Mouse (Mus musculus): ENCODE results near the gene Vcpkmt.

Vcpkmt gene

DNA sequence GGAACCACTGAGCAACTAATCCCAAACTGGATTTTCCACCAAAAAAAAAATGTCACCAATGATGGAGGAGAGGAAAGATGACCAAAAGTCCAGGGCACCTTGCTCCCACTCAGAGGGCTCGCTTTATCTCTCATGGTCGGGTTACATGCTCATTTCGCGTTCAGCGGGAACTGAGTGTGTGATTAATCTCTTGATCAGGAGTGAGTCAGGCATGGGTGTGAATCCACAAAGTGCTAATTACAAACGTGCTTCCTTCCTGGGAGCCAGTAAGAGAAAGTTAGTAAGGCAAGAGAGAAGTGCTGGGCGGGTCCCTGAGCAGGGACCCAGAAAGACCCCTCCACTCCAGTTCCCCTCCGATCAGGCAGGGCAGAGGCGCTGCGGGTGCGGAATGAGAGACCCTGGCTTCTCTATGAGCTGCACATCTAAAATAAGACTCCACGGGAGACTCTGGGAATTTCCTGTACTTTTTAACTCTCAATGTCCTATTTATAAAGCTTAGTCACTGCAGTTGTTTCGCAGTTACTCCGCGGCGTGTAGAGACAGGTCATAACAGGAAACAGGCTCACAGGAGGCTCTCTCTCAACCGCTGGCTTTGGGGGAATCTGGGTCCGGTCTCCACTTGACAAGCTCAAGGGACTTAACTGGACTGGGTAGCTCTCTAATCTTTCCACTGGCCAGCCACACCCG is 45.0 kb downstream of the Vcpkmt start:
- DNase-seq (ENCODE audit: low spot score), result peak; percentile 53

DNA sequence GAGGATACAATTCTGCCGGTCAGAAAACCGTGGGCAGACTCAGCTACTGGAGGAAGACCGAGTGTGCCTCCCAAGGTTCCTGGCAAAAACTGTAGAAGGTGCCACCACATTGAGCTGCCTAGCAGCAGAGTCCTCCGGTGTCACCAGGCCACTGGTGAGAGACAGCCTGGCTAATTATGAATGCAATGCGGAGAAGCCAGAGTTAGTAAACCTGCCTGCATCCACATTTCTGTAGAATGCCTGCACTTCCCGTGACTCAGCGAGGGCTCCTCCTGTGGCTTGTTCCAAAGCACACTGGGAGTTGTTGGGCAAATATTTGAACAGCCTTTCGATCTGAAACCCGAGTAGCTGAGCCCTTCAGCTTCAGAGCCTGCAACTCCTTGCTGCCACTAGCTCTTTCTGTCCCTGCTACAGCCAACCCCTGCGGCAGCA is 45.6 kb downstream of the Vcpkmt start:
- peak; percentile 87 for DNase-seq (ENCODE audit: low spot score)

DNA sequence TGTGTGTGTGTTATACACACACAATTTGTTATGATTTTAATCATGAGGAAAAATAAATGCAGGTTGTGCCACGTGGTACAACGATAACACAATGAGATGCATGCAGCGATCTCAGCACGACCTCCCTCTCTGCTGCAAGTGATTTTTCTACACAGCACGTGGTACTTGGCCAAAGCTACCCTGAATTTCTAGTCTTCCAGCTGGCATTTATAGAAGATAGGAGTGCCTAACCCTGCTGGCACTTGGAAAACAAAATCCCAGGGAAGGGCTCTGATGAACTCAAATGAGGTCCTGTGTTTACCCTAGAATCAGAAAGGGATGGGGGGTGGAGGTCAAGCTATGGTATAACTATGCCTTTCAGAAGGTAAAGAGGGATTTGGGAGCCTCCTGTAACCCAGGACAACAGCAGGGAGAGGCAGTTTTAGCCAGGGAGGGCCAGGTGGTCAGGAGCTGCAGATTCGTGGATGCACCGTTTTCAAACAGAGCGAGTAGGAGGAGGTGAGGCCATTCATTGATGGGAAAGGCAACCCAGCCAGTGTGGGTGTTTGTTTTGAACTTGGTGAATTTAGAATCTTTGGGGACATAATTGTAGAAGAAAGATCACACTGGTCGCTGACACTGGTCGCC is 46.1 kb downstream of the Vcpkmt start:
- DNase-seq (ENCODE audit: low spot score), result no peak

DNA sequence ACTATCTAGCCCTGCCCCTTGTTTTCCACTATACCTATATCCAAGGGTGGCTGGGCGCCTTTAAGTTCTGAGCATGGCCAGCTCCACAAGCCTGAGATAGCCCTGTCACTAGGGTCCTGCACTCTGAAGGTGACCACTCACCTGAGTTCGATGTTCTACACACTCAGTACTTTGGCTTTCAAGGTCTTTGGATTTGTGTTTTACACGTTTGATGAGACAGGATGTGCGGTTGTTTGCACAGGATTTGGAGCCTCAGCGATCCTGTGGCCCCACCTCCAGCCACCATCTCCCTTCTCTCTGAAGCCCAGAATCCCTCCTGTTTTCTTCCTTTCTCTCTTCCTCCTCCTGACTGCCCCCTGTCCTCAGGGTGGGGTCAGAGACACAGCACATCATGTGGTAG is 49.6 kb downstream of the Vcpkmt start:
- no peak for DNase-seq (ENCODE audit: low spot score)

DNA sequence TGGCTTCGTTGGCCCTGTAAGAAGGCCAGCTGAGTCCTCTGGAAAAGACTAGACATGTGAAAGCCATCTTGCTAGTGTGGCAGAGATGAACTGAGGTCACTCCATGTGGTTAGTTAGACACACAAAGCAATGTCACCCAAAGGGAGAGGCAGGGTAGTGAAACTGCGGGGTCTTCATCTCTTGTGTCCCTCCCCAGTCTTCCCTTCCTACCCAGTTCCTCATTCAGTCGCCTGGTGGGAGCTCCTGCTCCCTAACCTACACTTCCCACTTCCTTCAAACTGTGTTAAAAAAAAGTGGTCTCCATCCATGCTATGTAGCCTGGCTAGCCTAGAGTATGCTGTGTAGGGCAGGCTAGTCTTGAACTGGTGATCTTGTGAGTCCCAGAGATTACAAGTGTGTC is 50.3 kb downstream of the Vcpkmt start:
- no peak for DNase-seq (ENCODE audit: low spot score)

DNA sequence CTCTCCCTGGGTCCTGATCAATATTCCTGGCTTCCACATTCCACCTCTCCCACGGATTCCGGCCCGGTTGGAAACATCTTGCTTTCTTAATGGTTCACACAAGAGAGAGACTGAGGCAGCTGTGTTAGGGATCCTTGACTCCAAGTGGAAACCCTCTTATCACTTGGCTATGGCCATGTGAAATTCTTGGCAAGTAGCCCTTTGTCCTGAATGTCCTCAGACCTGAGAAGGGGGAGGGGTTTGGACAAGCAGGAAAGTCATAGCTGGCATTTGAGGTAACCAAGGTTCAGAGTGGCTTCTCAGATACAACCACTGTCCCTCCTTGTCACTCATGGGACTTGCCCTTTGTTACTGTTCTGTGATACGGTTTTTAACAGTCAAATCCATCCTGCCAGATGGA is 50.7 kb downstream of the Vcpkmt start:
- peak; percentile 77 for DNase-seq (ENCODE audit: low spot score)

DNA sequence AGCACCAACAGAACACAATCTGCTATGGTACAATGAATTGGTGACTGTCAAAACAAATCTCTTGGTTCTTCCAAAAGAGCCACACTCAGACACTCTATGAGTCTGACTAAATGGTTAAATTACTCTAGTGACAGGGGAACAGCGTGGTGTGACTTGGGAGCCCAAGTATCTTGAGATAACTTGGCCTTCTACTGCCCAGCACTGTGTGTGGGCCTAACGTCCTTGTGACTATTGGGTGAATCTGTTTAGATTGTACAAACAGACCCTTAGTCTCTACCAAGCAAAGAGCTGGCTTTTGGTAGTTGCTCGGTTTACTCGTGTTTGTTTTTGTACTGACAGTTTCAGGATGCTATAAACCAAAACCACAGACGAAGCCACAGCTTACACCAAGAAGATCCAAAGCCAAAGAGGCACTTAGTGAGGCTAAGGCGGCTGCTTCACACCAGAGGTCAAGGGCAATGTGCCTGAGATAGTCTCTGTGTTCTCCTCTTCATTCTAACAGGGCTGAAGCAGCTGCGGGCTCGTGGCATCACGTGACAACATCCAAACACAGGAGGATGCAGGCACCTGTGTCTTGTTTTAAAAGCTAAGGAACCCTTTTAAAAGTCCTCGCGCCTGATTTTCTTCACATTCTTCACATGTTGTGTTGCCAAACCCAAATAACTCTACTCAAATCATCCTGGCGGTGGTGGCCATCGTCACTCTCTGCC is 53.0 kb downstream of the Vcpkmt start:
- DNase-seq (ENCODE audit: low spot score), result no peak

DNA sequence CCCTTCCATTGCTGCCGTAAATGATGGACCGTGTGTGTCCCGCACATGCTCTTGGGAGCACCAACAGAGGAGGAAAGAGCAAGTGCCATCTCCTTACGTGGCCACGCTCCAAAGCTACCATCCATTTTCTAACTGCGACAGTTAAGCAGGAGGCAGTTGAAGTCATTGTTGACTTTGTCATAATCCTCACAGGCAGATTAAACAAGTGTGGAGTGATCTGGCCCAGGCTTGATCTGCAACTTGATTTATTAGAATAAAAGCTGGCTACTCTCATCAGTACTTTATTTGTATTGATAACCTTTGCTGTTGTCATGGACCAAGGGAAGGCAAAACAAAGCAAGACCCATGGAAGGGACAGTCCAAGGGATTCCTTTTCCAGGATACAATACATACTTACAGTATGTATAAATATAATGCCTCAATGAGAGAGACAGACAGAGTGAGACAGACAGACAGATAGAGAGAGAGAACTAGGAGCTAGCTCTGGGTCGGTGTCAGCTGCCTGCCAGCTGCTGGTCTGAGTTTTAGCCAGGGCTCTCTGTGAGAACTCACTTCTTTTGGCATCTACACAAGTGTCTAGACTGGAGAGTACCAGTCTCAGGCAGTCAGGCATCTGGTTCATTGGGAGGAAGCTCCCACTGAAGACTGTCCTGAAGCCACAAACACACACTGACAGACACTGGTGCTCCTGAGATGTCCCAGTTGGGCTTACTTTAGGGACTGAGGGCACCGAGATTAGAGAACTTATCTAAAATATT is 54.4 kb downstream of the Vcpkmt start:
- no peak for DNase-seq (ENCODE audit: low spot score)
